13 mouse cellular contexts compared by ENCODE assay signal in genomic region chr8:4192305-4192704, GRCm38 (mm10). TPM values are rescaled to one million over a fixed set of nuclear protein-coding genes. Genes with fewer than 3 reads are reported as not detected.
DNase-seq lines count a peak whose midpoint lies in the region; ATAC-seq and TF ChIP-seq lines count a peak whose summit lies in the region.
"Had no signal": no experiment of that assay in that cellular context is flagged by ENCODE, and none has a peak within 500 bp of the region (broad histone marks: within the 10 kb centered on the region; RNA-seq: fewer than 3 reads in every experiment).

No protein-coding gene starts in this region.

- WGBS in embryonic facial prominence, embryonic 13.5 days: 53% methylated on average over 5 of the region's 5 CpGs
- WGBS in embryonic facial prominence, embryonic 10.5 days: 53% methylated on average over 5 of the region's 5 CpGs
- WGBS in embryonic facial prominence, embryonic 15.5 days: 54% methylated on average over 5 of the region's 5 CpGs
- 33% methylated on average over 5 of the region's 5 CpGs for WGBS in hindbrain, postnatal 0 days
- WGBS in midbrain, postnatal 0 days: 30% methylated on average over 5 of the region's 5 CpGs

- H3K9me3 ChIP-seq in embryonic facial prominence, embryonic 13.5 days: no peaks in the 10 kb centered on the region
- no peaks in the 10 kb centered on the region for H3K9me3 ChIP-seq in embryonic facial prominence, embryonic 10.5 days
- H3K9me3 ChIP-seq in embryonic facial prominence, embryonic 15.5 days (replicated peaks): no peaks in the 10 kb centered on the region
- no peaks in the 10 kb centered on the region for H3K9me3 ChIP-seq in hindbrain, postnatal 0 days (ENCODE audit: low read length)
- no peaks in the 10 kb centered on the region for H3K9me3 ChIP-seq in midbrain, postnatal 0 days (ENCODE audit: low read length)
- H3K9me3 ChIP-seq: embryonic facial prominence, embryonic 12.5 days; stomach, embryonic 15.5 days had no signal

- H3K27me3 ChIP-seq in embryonic facial prominence, embryonic 13.5 days: no peaks in the 10 kb centered on the region
- H3K27me3 ChIP-seq in embryonic facial prominence, embryonic 10.5 days (replicated peaks; ENCODE audit: low read depth, poor library complexity, severe bottlenecking): peaks cover 12% of the 10 kb centered on the region
- H3K27me3 ChIP-seq in embryonic facial prominence, embryonic 15.5 days: no peaks in the 10 kb centered on the region
- no peaks in the 10 kb centered on the region for H3K27me3 ChIP-seq in hindbrain, postnatal 0 days (ENCODE audit: insufficient read depth, low read length)
- H3K27me3 ChIP-seq in midbrain, postnatal 0 days (ENCODE audit: insufficient read depth, low read length): no peaks in the 10 kb centered on the region
- H3K27me3 ChIP-seq: embryonic facial prominence, embryonic 12.5 days; stomach, embryonic 15.5 days had no signal

- H3K4me1 ChIP-seq in embryonic facial prominence, embryonic 13.5 days: peaks cover 10% of the 10 kb centered on the region
- peaks cover 16% of the 10 kb centered on the region for H3K4me1 ChIP-seq in embryonic facial prominence, embryonic 10.5 days
- peaks cover 16% of the 10 kb centered on the region for H3K4me1 ChIP-seq in embryonic facial prominence, embryonic 15.5 days
- H3K4me1 ChIP-seq in hindbrain, postnatal 0 days (ENCODE audit: insufficient read depth, low read length): no peaks in the 10 kb centered on the region; the same call in 1 of the 2 replicates
- no peaks in the 10 kb centered on the region for H3K4me1 ChIP-seq in midbrain, postnatal 0 days (ENCODE audit: insufficient read depth, low read length)

- H3K4me2 ChIP-seq in embryonic facial prominence, embryonic 13.5 days: no peak overlapping the region
- H3K4me2 ChIP-seq in embryonic facial prominence, embryonic 15.5 days (replicated peaks): no peak overlapping the region
- no peak overlapping the region for H3K4me2 ChIP-seq in hindbrain, postnatal 0 days (ENCODE audit: low read depth, low read length)
- H3K4me2 ChIP-seq in midbrain, postnatal 0 days (ENCODE audit: low read depth, low read length, poor library complexity, severe bottlenecking): no peak overlapping the region

- no peak for TF ChIP-seq CTCF in hindbrain, postnatal 0 days (IDR thresholded peaks at IDR 0.05; ENCODE audit: low read depth)
- no peak for TF ChIP-seq CTCF in midbrain, postnatal 0 days (IDR thresholded peaks at IDR 0.05)

- no peak overlapping the region for H3K4me3 ChIP-seq in embryonic facial prominence, embryonic 13.5 days
- no peak overlapping the region for H3K4me3 ChIP-seq in embryonic facial prominence, embryonic 10.5 days
- no peak overlapping the region for H3K4me3 ChIP-seq in embryonic facial prominence, embryonic 15.5 days (replicated peaks)
- H3K4me3 ChIP-seq in hindbrain, postnatal 0 days (ENCODE audit: low read length): no peak overlapping the region
- H3K4me3 ChIP-seq in midbrain, postnatal 0 days (ENCODE audit: low read depth, low read length): no peak overlapping the region
- H3K4me3 ChIP-seq: embryonic facial prominence, embryonic 12.5 days; stomach, embryonic 15.5 days had no signal

- peaks cover 42% of the 10 kb centered on the region for H3K36me3 ChIP-seq in embryonic facial prominence, embryonic 13.5 days
- H3K36me3 ChIP-seq in embryonic facial prominence, embryonic 10.5 days (replicated peaks): peaks cover 4% of the 10 kb centered on the region
- peaks cover 9% of the 10 kb centered on the region for H3K36me3 ChIP-seq in embryonic facial prominence, embryonic 15.5 days
- peaks cover 56% of the 10 kb centered on the region for H3K36me3 ChIP-seq in hindbrain, postnatal 0 days (ENCODE audit: insufficient read depth, low read length)
- H3K36me3 ChIP-seq in midbrain, postnatal 0 days (ENCODE audit: insufficient read depth, low read length): peaks cover 40% of the 10 kb centered on the region

- no peak overlapping the region for H3K9ac ChIP-seq in embryonic facial prominence, embryonic 13.5 days
- no peak overlapping the region for H3K9ac ChIP-seq in embryonic facial prominence, embryonic 15.5 days
- H3K9ac ChIP-seq in hindbrain, postnatal 0 days (replicated peaks; ENCODE audit: low read length): no peak overlapping the region; the same call in 1 of the 2 replicates
- H3K9ac ChIP-seq in midbrain, postnatal 0 days (replicated peaks; ENCODE audit: low read length, poor library complexity, severe bottlenecking): no peak overlapping the region
- H3K9ac ChIP-seq: embryonic facial prominence, embryonic 12.5 days; stomach, embryonic 15.5 days had no signal

- no peak for DNase-seq in embryonic facial prominence, embryonic 10.5 days (ENCODE audit: low spot score)
- DNase-seq in hindbrain, postnatal 0 days (ENCODE audit: low spot score): peak; percentile 66
- DNase-seq in midbrain, postnatal 0 days (ENCODE audit: low spot score): peak; percentile 74
- DNase-seq in thymus, postnatal 0 days (ENCODE audit: low spot score): no peak
- no peak for DNase-seq in liver
- DNase-seq in lung, postnatal 14 days: no peak
- DNase-seq: gastrocnemius, postnatal 36 days had no signal

- H3K27ac ChIP-seq in embryonic facial prominence, embryonic 13.5 days: peak overlapping the region; percentile 58; the same call in 1 of the 2 replicates
- H3K27ac ChIP-seq in embryonic facial prominence, embryonic 10.5 days (replicated peaks): no peak overlapping the region
- H3K27ac ChIP-seq in embryonic facial prominence, embryonic 15.5 days (replicated peaks): peak overlapping the region; percentile 34; the same call in 1 of the 2 replicates
- H3K27ac ChIP-seq in hindbrain, postnatal 0 days: peak overlapping the region; percentile 85
- peak overlapping the region; percentile 67 for H3K27ac ChIP-seq in midbrain, postnatal 0 days (ENCODE audit: low read depth, low read length)
- H3K27ac ChIP-seq: embryonic facial prominence, embryonic 12.5 days; stomach, embryonic 15.5 days had no signal

- ATAC-seq in embryonic facial prominence, embryonic 13.5 days (ENCODE audit: insufficient number of reproducible peaks, insufficient read depth, low FRiP score, low TSS enrichment, low read depth): no peak
- ATAC-seq in embryonic facial prominence, embryonic 15.5 days (ENCODE audit: insufficient number of reproducible peaks, low FRiP score, low TSS enrichment, low read depth): no peak
- ATAC-seq in hindbrain, postnatal 0 days: peak; percentile 74
- ATAC-seq in midbrain, postnatal 0 days (ENCODE audit: low FRiP score): peak; percentile 51

RNA-seq across cellular contexts. Expression of gene Prr36, which starts 25.0 kb away (rescaled TPM):
- polyA plus RNA-seq in embryonic facial prominence, embryonic 13.5 days (2015; fragmentation: Nextera tagmentation; extraction: Ambion mirVana): 2.3 and 3.3 TPM in 2 replicates
- 5.7 and 7.2 TPM in 2 replicates for polyA plus RNA-seq in embryonic facial prominence, embryonic 10.5 days (2016; fragmentation: Nextera tagmentation; extraction: Ambion mirVana)
- 1.9 and 2.5 TPM in 2 replicates for polyA plus RNA-seq in embryonic facial prominence, embryonic 15.5 days (2015; fragmentation: Nextera tagmentation; extraction: Ambion mirVana)
- total RNA-seq in hindbrain, postnatal 0 days (2014; rRNA removed): 11.5 and 32.4 TPM in 2 replicates
- polyA plus RNA-seq in hindbrain, postnatal 0 days (2015; fragmentation: Nextera tagmentation; extraction: Ambion mirVana): 21.3 and 24.8 TPM in 2 replicates
- total RNA-seq in midbrain, postnatal 0 days (2014; rRNA removed): 17.9 and 19.4 TPM in 2 replicates
- polyA plus RNA-seq in midbrain, postnatal 0 days (2015; fragmentation: Nextera tagmentation; extraction: Ambion mirVana): 28.1 and 33.1 TPM in 2 replicates
- polyA plus RNA-seq in thymus, postnatal 0 days (2015; fragmentation: Nextera tagmentation; extraction: Ambion mirVana): 0.42 and 0.46 TPM in 2 replicates
- total RNA-seq: gastrocnemius, postnatal 36 days; neutrophil, adult 5-6 weeks had no signal

RNA-seq across cellular contexts. Expression of gene Evi5l, which starts 25.9 kb away (rescaled TPM):
- 34.6 and 36.3 TPM in 2 replicates for polyA plus RNA-seq in embryonic facial prominence, embryonic 13.5 days (2015; fragmentation: Nextera tagmentation; extraction: Ambion mirVana)
- 23.3 and 25.9 TPM in 2 replicates for polyA plus RNA-seq in embryonic facial prominence, embryonic 10.5 days (2016; fragmentation: Nextera tagmentation; extraction: Ambion mirVana)
- polyA plus RNA-seq in embryonic facial prominence, embryonic 15.5 days (2015; fragmentation: Nextera tagmentation; extraction: Ambion mirVana): 26.9 and 31.7 TPM in 2 replicates
- 221 and 229 TPM in 2 replicates for total RNA-seq in hindbrain, postnatal 0 days (2014; rRNA removed)
- polyA plus RNA-seq in hindbrain, postnatal 0 days (2015; fragmentation: Nextera tagmentation; extraction: Ambion mirVana): 92.0 and 98.3 TPM in 2 replicates
- 229 and 238 TPM in 2 replicates for total RNA-seq in midbrain, postnatal 0 days (2014; rRNA removed)
- polyA plus RNA-seq in midbrain, postnatal 0 days (2015; fragmentation: Nextera tagmentation; extraction: Ambion mirVana): 108 and 111 TPM in 2 replicates
- polyA plus RNA-seq in thymus, postnatal 0 days (2015; fragmentation: Nextera tagmentation; extraction: Ambion mirVana): 18.1 and 22.5 TPM in 2 replicates

RNA-seq across cellular contexts. Expression of gene Lrrc8e, which starts 34.3 kb away (rescaled TPM):
- polyA plus RNA-seq in embryonic facial prominence, embryonic 13.5 days (2015; fragmentation: Nextera tagmentation; extraction: Ambion mirVana): 1.8 and 2.5 TPM in 2 replicates
- polyA plus RNA-seq in embryonic facial prominence, embryonic 10.5 days (2016; fragmentation: Nextera tagmentation; extraction: Ambion mirVana): 0.49 and 0.56 TPM in 2 replicates
- polyA plus RNA-seq in embryonic facial prominence, embryonic 15.5 days (2015; fragmentation: Nextera tagmentation; extraction: Ambion mirVana): 3.2 and 3.5 TPM in 2 replicates
- total RNA-seq in hindbrain, postnatal 0 days (2014; rRNA removed): not detected in 2 replicates
- not detected in 2 replicates for polyA plus RNA-seq in hindbrain, postnatal 0 days (2015; fragmentation: Nextera tagmentation; extraction: Ambion mirVana)
- not detected in 2 replicates for total RNA-seq in midbrain, postnatal 0 days (2014; rRNA removed)
- 0.12 TPM in 1 of 2 replicates, not detected in the other for polyA plus RNA-seq in midbrain, postnatal 0 days (2015; fragmentation: Nextera tagmentation; extraction: Ambion mirVana)
- 0.85 and 0.91 TPM in 2 replicates for polyA plus RNA-seq in thymus, postnatal 0 days (2015; fragmentation: Nextera tagmentation; extraction: Ambion mirVana)
- total RNA-seq: left cerebral cortex, postnatal 14 days; neutrophil, adult 5-6 weeks had no signal

RNA-seq across cellular contexts. Expression of gene Map2k7, which starts 46.2 kb away (rescaled TPM):
- polyA plus RNA-seq in embryonic facial prominence, embryonic 13.5 days (2015; fragmentation: Nextera tagmentation; extraction: Ambion mirVana): 29.8 and 34.0 TPM in 2 replicates
- polyA plus RNA-seq in embryonic facial prominence, embryonic 10.5 days (2016; fragmentation: Nextera tagmentation; extraction: Ambion mirVana): 31.0 and 32.8 TPM in 2 replicates
- 31.8 and 34.2 TPM in 2 replicates for polyA plus RNA-seq in embryonic facial prominence, embryonic 15.5 days (2015; fragmentation: Nextera tagmentation; extraction: Ambion mirVana)
- total RNA-seq in hindbrain, postnatal 0 days (2014; rRNA removed): 30.8 and 39.7 TPM in 2 replicates
- 24.7 and 27.7 TPM in 2 replicates for polyA plus RNA-seq in hindbrain, postnatal 0 days (2015; fragmentation: Nextera tagmentation; extraction: Ambion mirVana)
- 32.8 and 42.3 TPM in 2 replicates for total RNA-seq in midbrain, postnatal 0 days (2014; rRNA removed)
- 29.3 and 29.4 TPM in 2 replicates for polyA plus RNA-seq in midbrain, postnatal 0 days (2015; fragmentation: Nextera tagmentation; extraction: Ambion mirVana)
- 33.3 and 35.4 TPM in 2 replicates for polyA plus RNA-seq in thymus, postnatal 0 days (2015; fragmentation: Nextera tagmentation; extraction: Ambion mirVana)

RNA-seq across cellular contexts. Expression of gene Gm49320, which starts 46.4 kb away (rescaled TPM):
- polyA plus RNA-seq in embryonic facial prominence, embryonic 13.5 days (2015; fragmentation: Nextera tagmentation; extraction: Ambion mirVana): 1.8 and 2.0 TPM in 2 replicates
- 0.44 and 0.85 TPM in 2 replicates for polyA plus RNA-seq in embryonic facial prominence, embryonic 10.5 days (2016; fragmentation: Nextera tagmentation; extraction: Ambion mirVana)
- 1.1 and 1.4 TPM in 2 replicates for polyA plus RNA-seq in embryonic facial prominence, embryonic 15.5 days (2015; fragmentation: Nextera tagmentation; extraction: Ambion mirVana)
- total RNA-seq in hindbrain, postnatal 0 days (2014; rRNA removed): not detected in 2 replicates
- 0.25 and 0.74 TPM in 2 replicates for polyA plus RNA-seq in hindbrain, postnatal 0 days (2015; fragmentation: Nextera tagmentation; extraction: Ambion mirVana)
- 0.11 and 0.61 TPM in 2 replicates for total RNA-seq in midbrain, postnatal 0 days (2014; rRNA removed)
- 0.45 and 0.85 TPM in 2 replicates for polyA plus RNA-seq in midbrain, postnatal 0 days (2015; fragmentation: Nextera tagmentation; extraction: Ambion mirVana)
- polyA plus RNA-seq in thymus, postnatal 0 days (2015; fragmentation: Nextera tagmentation; extraction: Ambion mirVana): 0.21 and 0.26 TPM in 2 replicates
- total RNA-seq: left cerebral cortex, postnatal 14 days had no signal

Comparison
In these comparisons a context has a peak if more than half of its experiments do, and no peak if none do; other contexts are left out.
1. ATAC-seq: peak in hindbrain, postnatal 0 days (single experiment) and midbrain, postnatal 0 days (single experiment); none in embryonic facial prominence, embryonic 13.5 days (single experiment) and embryonic facial prominence, embryonic 15.5 days (single experiment).
2. DNase-seq: peak in hindbrain, postnatal 0 days (single experiment) and midbrain, postnatal 0 days (single experiment); none in embryonic facial prominence, embryonic 10.5 days (single experiment), thymus, postnatal 0 days (single experiment), liver (single experiment) and lung, postnatal 14 days (single experiment).